Mouse (Mus musculus): ENCODE results near the gene Dclre1b.
"Not testable (repeated sequence)": the region's sequence is repeated elsewhere in the genome, so short reads cannot be mapped to it uniquely, and the experiment has no call there.

Dclre1b gene

GRCm38 (mm10) chr3:103809799-103810150 is 531 bp upstream of the Dclre1b start:
- DNase-seq = no peak

GRCm38 (mm10) chr3:103805671-103806070 is 3.6 kb downstream of the Dclre1b start:
- no peak for DNase-seq

- DNase-seq = peak; percentile 38 to 43
These were observed 6.4 kb downstream of the Dclre1b start for GRCm38 (mm10) chr3:103802861-103803260.

- peak; percentile 49 to 51 for DNase-seq
These were observed 7.4 kb downstream of the Dclre1b start for GRCm38 (mm10) chr3:103801631-103802531.

- DNase-seq = no peak
These were observed 9.7 kb downstream of the Dclre1b start for GRCm38 (mm10) chr3:103799507-103799906.

- DNase-seq = no peak
These were observed 12.9 kb downstream of the Dclre1b start for GRCm38 (mm10) chr3:103796389-103796788.

GRCm38 (mm10) chr3:103792566-103792965 is 16.7 kb downstream of the Dclre1b start:
- DNase-seq = no peak

GRCm38 (mm10) chr3:103792111-103792406 is 17.2 kb downstream of the Dclre1b start:
- DNase-seq = not testable (repeated sequence)

GRCm38 (mm10) chr3:103791230-103792110 is 17.8 kb downstream of the Dclre1b start, which contains the start of gene Hipk1:
Gene Hipk1, minus strand, starts transcription at chr3:103791563.
- DNase-seq = peak; percentile 93 to 96

- peak; percentile 54 to 69 for DNase-seq
These were observed 18.7 kb downstream of the Dclre1b start for GRCm38 (mm10) chr3:103790346-103791145.

- DNase-seq = peak; percentile 37 to 40
These were observed 19.3 kb downstream of the Dclre1b start for GRCm38 (mm10) chr3:103789891-103790345.

- no peak for DNase-seq
These were observed 20.1 kb downstream of the Dclre1b start for GRCm38 (mm10) chr3:103789096-103789495.

- DNase-seq = no peak
These were observed 22.0 kb downstream of the Dclre1b start for GRCm38 (mm10) chr3:103787225-103787624.

- DNase-seq = no peak
These were observed 26.2 kb downstream of the Dclre1b start for GRCm38 (mm10) chr3:103782844-103783609.

- no peak for DNase-seq
These were observed 28.5 kb downstream of the Dclre1b start for GRCm38 (mm10) chr3:103780777-103781176.

GRCm38 (mm10) chr3:103780271-103780670 is 29.0 kb downstream of the Dclre1b start:
- DNase-seq = peak in 1 of 2 experiments; percentile 28

GRCm38 (mm10) chr3:103779183-103779582 is 30.1 kb downstream of the Dclre1b start:
- DNase-seq = peak in 1 of 2 experiments; percentile 13

- peak in 1 of 2 experiments; percentile 8 for DNase-seq
These were observed 30.6 kb downstream of the Dclre1b start for GRCm38 (mm10) chr3:103778660-103779059.

- peak; percentile 67 to 75 for DNase-seq
These were observed 31.3 kb downstream of the Dclre1b start for GRCm38 (mm10) chr3:103777940-103778339.

GRCm38 (mm10) chr3:103774009-103774408 is 35.2 kb downstream of the Dclre1b start:
- peak; percentile 64 to 80 for DNase-seq

- peak; percentile 49 to 52 for DNase-seq
These were observed 35.7 kb downstream of the Dclre1b start for GRCm38 (mm10) chr3:103773508-103773907.

- DNase-seq = no peak
These were observed 36.4 kb downstream of the Dclre1b start for GRCm38 (mm10) chr3:103772846-103773245.

Data from thymus, postnatal 36 days (tissue).